Mouse (Mus musculus): ENCODE data around the gene H2-M3.

The H2-M3 gene

DNA sequence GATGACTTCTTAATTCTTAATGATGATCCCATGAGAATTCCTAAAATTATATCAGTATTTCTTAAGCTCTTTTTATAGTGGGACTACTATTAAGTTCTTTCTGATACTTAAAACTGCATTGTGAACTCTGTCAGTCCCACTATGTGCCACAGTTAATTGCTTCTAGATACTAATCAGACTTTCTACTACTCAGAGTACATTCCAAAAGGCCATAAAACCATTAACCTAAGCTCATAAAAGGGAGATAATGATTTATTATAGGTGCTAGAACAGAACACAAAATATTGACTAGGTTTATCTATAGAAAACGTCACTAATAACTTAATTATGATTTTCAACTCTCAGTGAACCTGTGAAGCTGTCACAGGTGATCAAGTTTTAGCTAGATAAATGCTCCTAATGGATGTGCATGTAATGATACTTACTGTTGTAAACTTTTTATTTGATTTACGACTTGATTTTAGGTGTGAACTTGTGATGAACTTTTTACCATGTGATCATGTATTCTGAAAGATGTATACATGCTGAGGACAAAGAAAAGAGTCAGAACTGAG lies 40.2 kb downstream of the H2-M3 start:
- Histone ChIP-seq H3K27me3 (ENCODE audit: control insufficient read depth, insufficient read depth, low read length, poor library complexity, severe bottlenecking) (no peaks in the 10 kb centered on the region), H3K36me3 (ENCODE audit: control insufficient read depth, insufficient read depth, low read length, poor library complexity, severe bottlenecking) (no peaks in the 10 kb centered on the region)
- no peak for DNase-seq (ENCODE audit: low read depth, low spot score)

DNA sequence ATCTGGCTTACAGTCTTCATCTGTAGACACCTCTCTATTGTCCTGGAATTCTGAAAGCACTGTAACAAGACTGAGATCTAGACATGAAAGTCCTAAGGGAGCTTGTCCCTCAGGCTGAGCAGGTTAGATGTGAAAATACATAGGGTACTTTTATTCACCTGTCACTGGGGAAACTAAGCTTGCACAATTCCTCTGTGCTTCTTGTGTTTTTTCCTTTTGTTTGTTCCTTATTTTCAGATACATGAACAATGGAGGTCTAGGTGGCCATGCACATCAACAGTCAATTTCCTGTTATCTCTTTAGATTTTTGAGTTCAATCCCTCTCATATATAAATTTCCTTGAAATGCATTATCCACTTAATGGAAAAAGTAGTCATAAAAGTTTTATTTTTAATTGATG lies 46.9 kb downstream of the H2-M3 start, which contains the start of gene Olfr102:
Gene Olfr102, minus strand, starts transcription at position 101 of the 400 bp plus-strand sequence.
- H3K36me3 ChIP-seq (ENCODE audit: control insufficient read depth, insufficient read depth, low read length, poor library complexity, severe bottlenecking): no peaks in the 10 kb centered on the region
- H3K27me3 ChIP-seq (ENCODE audit: control insufficient read depth, insufficient read depth, low read length, poor library complexity, severe bottlenecking): no peaks in the 10 kb centered on the region
- DNase-seq (ENCODE audit: low read depth, low spot score): no peak
